Mouse (Mus musculus): ENCODE results near the gene Fank1.

Fank1 gene

GRCm38 (mm10) chr7:133776626-133776996 is at the start of gene Fank1:
Gene Fank1 (plus strand): TSS chr7:133776861.
- DNase-seq, result peak; percentile 91 to 94

- DNase-seq, result no peak
Observed at GRCm38 (mm10) chr7:133727027-133727426, 49.6 kb upstream of the Fank1 start.

- DNase-seq, result no peak
Observed at GRCm38 (mm10) chr7:133729351-133729750, 47.3 kb upstream of the Fank1 start.

GRCm38 (mm10) chr7:133730324-133731191 is 46.1 kb upstream of the Fank1 start:
- DNase-seq, result no peak

GRCm38 (mm10) chr7:133731971-133732645 is 44.6 kb upstream of the Fank1 start:
- DNase-seq, result no peak

- no peak for DNase-seq
Observed at GRCm38 (mm10) chr7:133740558-133740957, 36.1 kb upstream of the Fank1 start.

GRCm38 (mm10) chr7:133742530-133743325 is 33.9 kb upstream of the Fank1 start:
- DNase-seq, result no peak

GRCm38 (mm10) chr7:133743611-133744010 is 33.0 kb upstream of the Fank1 start:
- DNase-seq, result no peak

GRCm38 (mm10) chr7:133744209-133744608 is 32.5 kb upstream of the Fank1 start:
- no peak for DNase-seq

GRCm38 (mm10) chr7:133744701-133745100 is 32.0 kb upstream of the Fank1 start:
- no peak for DNase-seq

- no peak for DNase-seq
Observed at GRCm38 (mm10) chr7:133747372-133747771, 29.3 kb upstream of the Fank1 start.

GRCm38 (mm10) chr7:133748753-133749152 is 27.9 kb upstream of the Fank1 start:
- DNase-seq, result no peak

GRCm38 (mm10) chr7:133750666-133751065 is 26.0 kb upstream of the Fank1 start:
- DNase-seq, result no peak

GRCm38 (mm10) chr7:133751163-133751562 is 25.5 kb upstream of the Fank1 start:
- DNase-seq, result no peak

- no peak for DNase-seq
Observed at GRCm38 (mm10) chr7:133757961-133758455, 18.7 kb upstream of the Fank1 start.

- DNase-seq, result no peak
Observed at GRCm38 (mm10) chr7:133758716-133759115, 17.9 kb upstream of the Fank1 start.

GRCm38 (mm10) chr7:133759611-133760353 is 16.9 kb upstream of the Fank1 start:
- DNase-seq, result peak; percentile 26 to 44

- DNase-seq, result no peak
Observed at GRCm38 (mm10) chr7:133762696-133763095, 14.0 kb upstream of the Fank1 start.

GRCm38 (mm10) chr7:133764425-133764824 is 12.2 kb upstream of the Fank1 start:
- no peak for DNase-seq

- no peak for DNase-seq
Observed at GRCm38 (mm10) chr7:133765240-133765848, 11.3 kb upstream of the Fank1 start.

- no peak for DNase-seq
Observed at GRCm38 (mm10) chr7:133765849-133766243, 10.8 kb upstream of the Fank1 start.

GRCm38 (mm10) chr7:133768027-133768426 is 8.6 kb upstream of the Fank1 start:
- no peak for DNase-seq

Measured in kidney, postnatal 4 days (tissue).